Mouse (Mus musculus): ENCODE results near the gene Reps1. TPM values are rescaled to one million over a fixed set of nuclear protein-coding genes. Genes with fewer than 3 reads are reported as not detected.

The Reps1 gene
- 43.6 and 71.4 TPM in 2 replicates for polyA plus RNA-seq (2012; rRNA removed)

DNA sequence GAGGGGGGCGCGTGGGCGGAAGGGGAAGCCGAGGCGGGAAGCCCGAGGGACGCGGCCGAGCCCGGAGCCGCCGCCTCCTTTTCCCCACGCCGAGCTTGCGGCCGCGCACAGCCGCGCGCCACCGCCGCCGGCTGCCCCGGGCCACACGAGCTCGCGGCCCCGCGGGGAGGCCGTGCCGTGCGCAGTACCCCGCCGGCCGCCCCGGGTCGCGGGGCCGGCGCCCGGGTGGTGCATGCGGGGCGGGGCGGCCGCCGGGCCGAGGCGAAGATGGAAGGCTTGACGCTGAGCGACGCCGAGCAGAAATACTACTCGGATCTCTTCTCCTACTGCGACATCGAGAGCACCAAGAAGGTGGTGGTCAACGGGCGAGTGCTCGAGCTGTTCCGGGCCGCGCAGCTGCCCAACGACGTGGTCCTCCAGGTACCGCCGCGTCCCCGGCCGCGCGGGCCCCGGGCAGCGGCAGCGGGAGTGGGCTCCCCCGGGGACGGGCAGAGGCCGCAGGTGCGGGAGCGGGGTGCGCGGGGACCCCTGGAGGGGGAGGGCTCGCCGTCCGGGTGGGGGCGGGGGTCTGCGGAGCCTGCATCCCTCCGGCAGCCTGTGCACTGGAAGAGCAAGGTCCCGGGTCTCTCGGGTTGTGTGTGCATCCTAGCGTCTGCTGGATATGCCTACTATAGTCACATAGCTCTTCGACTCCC is at the start of gene Reps1:
Gene Reps1, plus strand, starts transcription at position 166 of the 695 bp plus-strand sequence.

DNA sequence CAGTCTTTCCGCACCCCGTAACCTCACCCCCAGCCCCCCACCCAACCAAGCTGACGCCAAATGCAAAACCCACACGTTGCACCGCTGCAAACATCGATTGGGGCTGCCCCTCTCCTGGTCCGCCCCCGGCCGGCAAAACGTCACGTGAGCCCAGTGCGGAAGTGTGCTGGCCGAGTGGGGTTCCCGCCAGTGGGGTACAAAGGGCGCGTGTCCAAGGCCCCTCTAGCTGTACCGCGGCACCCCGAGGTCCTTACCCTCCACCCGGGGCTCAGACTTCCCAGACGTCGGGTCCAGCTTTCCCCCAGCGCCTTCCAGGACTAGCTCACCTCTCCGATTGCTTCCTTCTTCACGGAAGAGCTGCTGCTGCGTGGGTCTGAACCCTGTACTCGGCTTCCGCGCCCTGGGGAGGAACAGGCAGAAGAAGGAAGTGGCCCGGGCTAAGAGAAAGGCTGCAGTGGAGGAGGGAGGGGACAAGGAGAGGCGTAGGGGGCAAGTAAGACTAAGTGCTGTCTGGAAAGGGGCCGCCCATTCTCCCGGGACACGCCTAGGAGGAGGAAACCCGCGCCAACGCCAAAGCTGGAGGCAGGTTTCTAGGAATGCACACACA is 32.8 kb upstream of the Reps1 start, which contains the start of gene Abracl:
Gene Abracl, minus strand, starts transcription at position 548 of the 607 bp plus-strand sequence.

Other genes starting within 250 kb of the Reps1 start
- gene Heca, start 107.8 kb upstream of the Reps1 start, polyA plus RNA-seq (2012; rRNA removed): 14.6 and 18.4 TPM in 2 replicates
- 140 and 211 TPM in 2 replicates for gene Abracl, start 32.6 kb upstream of the Reps1 start, polyA plus RNA-seq (2012; rRNA removed)
- gene Ect2l, start 155.0 kb downstream of the Reps1 start, polyA plus RNA-seq (2012; rRNA removed): 0.17 and 0.76 TPM in 2 replicates
- gene Ccdc28a, start 179.1 kb downstream of the Reps1 start, polyA plus RNA-seq (2012; rRNA removed): 6.9 and 13.1 TPM in 2 replicates

Data from central nervous system, embryonic 11.5 days (tissue).